Mouse (Mus musculus) midbrain, embryonic 14.5 days (tissue): ENCODE data around the gene Tram2. TPM values are rescaled to one million over a fixed set of nuclear protein-coding genes. Genes with fewer than 3 reads are reported as not detected.

Source experiments
- ATAC-seq: fragments of 200-750 bp; cut with Nextera tagmentation; 2 replicates; pipeline ENCODE4 v1.8.0; 2017; ENCODE audit warnings: moderate number of reproducible peaks, moderate library complexity; ENCODE audit not compliant: low FRiP score, low TSS enrichment
- DNase-seq: peaks from one replicate; pipeline ENCODE4 v3.0.0-alpha.2; 2015
- H3K27ac ChIP-seq: fragments of 300-500 bp; sonication (generic); replicated peaks from 2 replicates; pipeline ENCODE4 v1.5.1; 2014; ENCODE audit warnings: mild to moderate bottlenecking, low read depth, low read length, moderate library complexity
- H3K27me3 ChIP-seq: fragments of 300-500 bp; sonication (generic); 2 replicates; pipeline ENCODE4 v1.6.1; 2014; ENCODE audit warnings: low read length, control low read depth, mixed read lengths; ENCODE audit not compliant: control insufficient read depth, insufficient read depth
- H3K36me3 ChIP-seq: fragments of 300-500 bp; sonication (generic); 2 replicates; pipeline ENCODE4 v1.6.1; 2014; ENCODE audit warnings: low read length, control low read depth; ENCODE audit not compliant: control insufficient read depth, insufficient read depth
- H3K4me1 ChIP-seq: fragments of 300-500 bp; sonication (generic); 2 replicates; pipeline ENCODE4 v1.6.1; 2014; ENCODE audit warnings: mild to moderate bottlenecking, antibody characterized with exemption, low read length, control low read depth; ENCODE audit not compliant: control insufficient read depth, insufficient read depth
- H3K4me2 ChIP-seq: fragments of 300-500 bp; sonication (generic); 2 replicates; pipeline ENCODE4 v1.6.1; 2014; ENCODE audit warnings: mild to moderate bottlenecking, low read length, moderate library complexity
- H3K4me3 ChIP-seq: fragments of 300-500 bp; sonication (generic); replicated peaks from 2 replicates; pipeline ENCODE4 v1.5.1; 2014; ENCODE audit warnings: low read depth, low read length
- H3K9ac ChIP-seq: fragments of 300-500 bp; sonication (generic); replicated peaks from 2 replicates; pipeline ENCODE4 v1.6.1; 2014; ENCODE audit warnings: mild to moderate bottlenecking, low read length, moderate library complexity
- H3K9me3 ChIP-seq: fragments of 300-500 bp; sonication (generic); 2 replicates; pipeline ENCODE4 v1.6.1; 2016; ENCODE audit warnings: low read length, control low read depth, mixed read lengths; ENCODE audit not compliant: control insufficient read depth
- WGBS: fragments of 180-500 bp; shearing (Covaris S2); extraction: QIAGEN DNeasy Blood & Tissue Kit; methylation state at CpG from one replicate; pipeline ENCODE4 v1.1.7; 2014; 5-methylcytosine and 5-hydroxymethylcytosine counted together
- polyA plus RNA-seq: library from polyadenylated mRNA; unstranded; fragments of >200 nt; fragmentation: Nextera tagmentation; extraction: Ambion mirVana; gene quantifications from 2 replicates; pipeline ENCODE4 v1.2.1, GENCODE M21; 2014

The Tram2 gene
- polyA plus RNA-seq, 1 experiment from 2014 or later, result 2.7 TPM

GRCm38 (mm10) chr1:21052608-21053007, 26.4 kb downstream of the Tram2 start:
- no peaks in the 10 kb centered on the region for H3K27me3 ChIP-seq
- 38% methylated on average over 5 of the region's 5 CpGs for WGBS
- H3K9me3 ChIP-seq, result no peaks in the 10 kb centered on the region
- H3K4me3 ChIP-seq, result no peak overlapping the region
- DNase-seq (peak; percentile 57), ATAC-seq (peak; percentile 62; the same call in 1 of the 2 replicates)
- 0 out of 2 replicates have a peak, but pooled peaks cover 10% of the 10 kb centered on the region for H3K4me1 ChIP-seq
- H3K36me3 ChIP-seq, result no peaks in the 10 kb centered on the region
- H3K4me2 ChIP-seq, result no peak overlapping the region
- H3K27ac ChIP-seq, result peak overlapping the region; percentile 26; the same call in 1 of the 2 replicates
- no peak overlapping the region for H3K9ac ChIP-seq

GRCm38 (mm10) chr1:21052132-21052545, 26.9 kb downstream of the Tram2 start:
- Histone ChIP-seq H3K27me3 (no peaks in the 10 kb centered on the region), H3K27ac (peak overlapping the region; percentile 26; the same call in 1 of the 2 replicates), H3K9ac (no peak overlapping the region), H3K4me1 (0 out of 2 replicates have a peak, but pooled peaks cover 10% of the 10 kb centered on the region), H3K4me2 (no peak overlapping the region), H3K9me3 (no peaks in the 10 kb centered on the region), H3K36me3 (no peaks in the 10 kb centered on the region), H3K4me3 (no peak overlapping the region)
- ATAC-seq (no peak), DNase-seq (peak; percentile 25)
- WGBS, result 58% methylated on average over 5 of the region's 5 CpGs

- H3K9me3 ChIP-seq, result no peaks in the 10 kb centered on the region
- H3K4me3 ChIP-seq, result no peak overlapping the region
- no peak for ATAC-seq
- H3K27ac ChIP-seq, result no peak overlapping the region
- H3K4me1 ChIP-seq, result 0 out of 2 replicates have a peak, but pooled peaks cover 10% of the 10 kb centered on the region
- H3K27me3 ChIP-seq, result no peaks in the 10 kb centered on the region
- H3K9ac ChIP-seq, result no peak overlapping the region
- H3K36me3 ChIP-seq, result no peaks in the 10 kb centered on the region
- WGBS, result 94% methylated on average over 5 of the region's 5 CpGs
- H3K4me2 ChIP-seq, result no peak overlapping the region
- no peak for DNase-seq
Observed at GRCm38 (mm10) chr1:21049005-21049404, 30.0 kb downstream of the Tram2 start.

- DNase-seq, result no peak
- no peak overlapping the region for H3K27ac ChIP-seq
- ATAC-seq, result no peak
- no peaks in the 10 kb centered on the region for H3K27me3 ChIP-seq
- no peak overlapping the region for H3K4me3 ChIP-seq
- WGBS, result 91% methylated on average over 8 of the region's 8 CpGs
- H3K4me1 ChIP-seq, result 0 out of 2 replicates have a peak, but pooled peaks cover 10% of the 10 kb centered on the region
- H3K4me2 ChIP-seq, result no peak overlapping the region
- H3K9me3 ChIP-seq, result no peaks in the 10 kb centered on the region
- H3K9ac ChIP-seq, result no peak overlapping the region
- H3K36me3 ChIP-seq, result no peaks in the 10 kb centered on the region
Observed at GRCm38 (mm10) chr1:21048402-21048801, 30.6 kb downstream of the Tram2 start.

- Histone ChIP-seq H3K27me3 (no peaks in the 10 kb centered on the region), H3K36me3 (no peaks in the 10 kb centered on the region), H3K9me3 (no peaks in the 10 kb centered on the region), H3K9ac (no peak overlapping the region), H3K4me2 (no peak overlapping the region), H3K4me3 (no peak overlapping the region), H3K27ac (no peak overlapping the region), H3K4me1 (no peaks in the 10 kb centered on the region)
- ATAC-seq (no peak), DNase-seq (no peak)
- WGBS, result 87% methylated on average over 7 of the region's 7 CpGs
Observed at GRCm38 (mm10) chr1:21042461-21042860, 36.6 kb downstream of the Tram2 start.

- Histone ChIP-seq H3K27me3 (no peaks in the 10 kb centered on the region), H3K9me3 (no peaks in the 10 kb centered on the region), H3K27ac (no peak overlapping the region), H3K4me1 (no peaks in the 10 kb centered on the region), H3K4me2 (no peak overlapping the region), H3K4me3 (no peak overlapping the region), H3K36me3 (no peaks in the 10 kb centered on the region), H3K9ac (no peak overlapping the region)
- DNase-seq (no peak), ATAC-seq (no peak)
- WGBS, result 91% methylated on average over 7 of the region's 7 CpGs
Observed at GRCm38 (mm10) chr1:21040610-21041326, 38.3 kb downstream of the Tram2 start.

GRCm38 (mm10) chr1:21040173-21040572, 38.9 kb downstream of the Tram2 start:
- 91% methylated on average over 7 of the region's 7 CpGs for WGBS
- no peak for ATAC-seq
- H3K27ac ChIP-seq, result no peak overlapping the region
- no peaks in the 10 kb centered on the region for H3K27me3 ChIP-seq
- no peak overlapping the region for H3K9ac ChIP-seq
- no peaks in the 10 kb centered on the region for H3K36me3 ChIP-seq
- H3K4me1 ChIP-seq, result no peaks in the 10 kb centered on the region
- H3K4me2 ChIP-seq, result no peak overlapping the region
- H3K9me3 ChIP-seq, result no peaks in the 10 kb centered on the region
- no peak overlapping the region for H3K4me3 ChIP-seq
- DNase-seq, result no peak

GRCm38 (mm10) chr1:21039564-21039963, 39.5 kb downstream of the Tram2 start:
- Histone ChIP-seq H3K4me1 (no peaks in the 10 kb centered on the region), H3K4me3 (no peak overlapping the region), H3K4me2 (no peak overlapping the region), H3K9me3 (no peaks in the 10 kb centered on the region), H3K9ac (no peak overlapping the region), H3K27ac (no peak overlapping the region), H3K27me3 (no peaks in the 10 kb centered on the region), H3K36me3 (no peaks in the 10 kb centered on the region)
- ATAC-seq, result no peak
- WGBS, result 88% methylated on average over 3 of the region's 3 CpGs
- no peak for DNase-seq
